Mouse (Mus musculus) liver, adult 2 months (tissue): Measurements from ENCODE around the gene Dock2. TPM values are rescaled to one million over a fixed set of nuclear protein-coding genes. Genes with fewer than 3 reads are reported as not detected.

ENCODE experiments used
- DNase-seq: peaks from one replicate; pipeline ENCODE4 v3.0.0-alpha.2; 2011; ENCODE audit warnings: low read depth, low spot score; ENCODE audit errors: extremely low read depth
- H3K27ac ChIP-seq: fragments of 200-500 bp; replicated peaks from 2 replicates; pipeline ENCODE4 v1.5.1; 2012; ENCODE audit warnings: low read depth, mild to moderate bottlenecking, control low read depth, inconsistent platforms, low read length; ENCODE audit not compliant: insufficient read depth
- H3K27me3 ChIP-seq: fragments of 200-500 bp; 2 replicates; pipeline ENCODE4 v1.6.1; 2012; ENCODE audit warnings: mild to moderate bottlenecking, moderate library complexity, low read length, inconsistent platforms; ENCODE audit not compliant: control insufficient read depth, insufficient read depth
- H3K36me3 ChIP-seq: fragments of 200-500 bp; 2 replicates; pipeline ENCODE4 v1.6.1; 2012; ENCODE audit warnings: low read length, inconsistent platforms; ENCODE audit not compliant: control insufficient read depth, insufficient read depth
- H3K4me1 ChIP-seq: fragments of 200-500 bp; 2 replicates; pipeline ENCODE4 v1.6.1; 2011; ENCODE audit warnings: low read length; ENCODE audit not compliant: control insufficient read depth, insufficient read depth
- H3K4me3 ChIP-seq: fragments of 200-500 bp; 2 replicates; pipeline ENCODE4 v1.5.1; 2011; ENCODE audit warnings: low read depth, mild to moderate bottlenecking, control low read depth, low read length, moderate library complexity; ENCODE audit not compliant: insufficient read depth
- H3K79me2 ChIP-seq: fragments of 200-500 bp; 2 replicates; pipeline ENCODE4 v1.6.1; 2012; ENCODE audit warnings: inconsistent platforms, mild to moderate bottlenecking, low read length, moderate library complexity; ENCODE audit not compliant: control insufficient read depth, insufficient read depth
- H3K9ac ChIP-seq: fragments of 200-500 bp; 2 replicates; pipeline ENCODE4 v1.6.1; 2012; ENCODE audit warnings: low read depth, mild to moderate bottlenecking, control low read depth, inconsistent platforms, low read length
- CTCF ChIP-seq: fragments of 200-500 bp; IDR thresholded peaks from 2 replicates; pipeline ENCODE4 v1.5.1; 2011; ENCODE audit warnings: low read depth, low read length, control low read depth
- POLR2A ChIP-seq: fragments of 200-500 bp; IDR thresholded peaks from 2 replicates; pipeline ENCODE4 v1.6.1; 2011; ENCODE audit warnings: low read length, control low read depth; ENCODE audit not compliant: insufficient read depth; ENCODE audit errors: extremely low read depth
- WGBS: fragments of 180-500 bp; shearing (Covaris S2); methylation state at CpG from one replicate; pipeline ENCODE4 v1.1.7; 2018; 5-methylcytosine and 5-hydroxymethylcytosine counted together
- polyA plus RNA-seq: library from polyadenylated mRNA; depleted of rRNA; stranded (reverse); fragments of >200 nt; gene quantifications from 2 replicates; pipeline ENCODE4 v1.2.3, GENCODE M21; 2012
- total RNA-seq: library from RNA; depleted of rRNA; stranded (reverse); fragments of >200 nt; gene quantifications from 2 replicates; pipeline ENCODE4 v1.2.3, GENCODE M21; 2014

Dock2 gene
- total and polyA plus RNA-seq, 2 experiments: 0.95 to 4.0 TPM

- no peak overlapping the region for H3K4me3 ChIP-seq
- WGBS: 88% methylated on average over 4 of the region's 4 CpGs
- DNase-seq: no peak
- no peaks in the 10 kb centered on the region for H3K27me3 ChIP-seq
- no peak overlapping the region for H3K9ac ChIP-seq
- H3K27ac ChIP-seq: no peak overlapping the region
- TF ChIP-seq POLR2A: no peak
- TF ChIP-seq CTCF: no peak
- no peaks in the 10 kb centered on the region for H3K36me3 ChIP-seq
- no peaks in the 10 kb centered on the region for H3K79me2 ChIP-seq
- no peaks in the 10 kb centered on the region for H3K4me1 ChIP-seq
Measured at GRCm38 (mm10) chr11:34494682-34495081, 289.0 kb downstream of the Dock2 start.

DNA sequence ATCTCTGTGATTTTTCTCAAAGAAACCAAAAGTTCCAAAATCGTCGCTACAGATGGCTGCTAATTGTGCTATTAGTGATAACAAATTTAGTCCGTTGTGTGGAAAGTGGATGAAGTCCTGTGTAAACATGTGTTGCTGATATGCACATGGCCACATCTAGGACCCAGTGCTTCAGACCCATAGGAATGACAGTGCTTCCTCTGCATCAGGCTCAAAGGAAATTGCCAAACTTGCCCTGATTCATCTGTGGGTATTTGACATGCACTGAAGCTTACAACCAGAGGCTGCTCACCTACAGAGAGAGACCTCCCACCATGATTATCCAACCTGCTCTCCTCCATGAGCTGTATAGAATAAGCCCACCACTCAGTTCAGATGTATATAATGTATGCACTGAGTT is 290.7 kb downstream of the Dock2 start:
- H3K4me3 ChIP-seq: no peak overlapping the region
- no peaks in the 10 kb centered on the region for H3K79me2 ChIP-seq
- H3K36me3 ChIP-seq: no peaks in the 10 kb centered on the region
- H3K27me3 ChIP-seq: no peaks in the 10 kb centered on the region
- 78% methylated on average over 3 of the region's 3 CpGs for WGBS
- no peak for DNase-seq
- TF ChIP-seq POLR2A: no peak
- TF ChIP-seq CTCF: no peak
- H3K27ac ChIP-seq: no peak overlapping the region
- H3K4me1 ChIP-seq: no peaks in the 10 kb centered on the region
- H3K9ac ChIP-seq: no peak overlapping the region

DNA sequence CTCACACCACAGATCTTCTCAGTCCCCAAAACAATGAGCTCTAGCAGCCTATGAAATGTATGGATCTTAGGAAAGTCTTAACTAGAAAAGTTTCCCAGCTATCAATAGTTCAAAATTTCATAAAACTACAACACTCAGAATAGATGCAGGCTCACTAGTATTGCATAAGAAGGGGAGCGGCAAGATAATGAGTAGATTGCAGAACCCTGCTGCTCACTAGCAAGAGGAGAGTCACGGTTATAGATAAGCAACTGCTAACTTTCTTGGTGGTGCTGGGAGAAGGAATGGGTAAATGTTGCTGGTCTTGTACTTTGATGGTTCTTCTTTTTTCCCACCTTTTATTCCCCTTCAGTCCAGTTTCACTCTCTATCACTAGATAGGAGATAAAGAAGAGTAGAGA is 291.5 kb downstream of the Dock2 start:
- Histone ChIP-seq H3K36me3 (no peaks in the 10 kb centered on the region), H3K27me3 (no peaks in the 10 kb centered on the region), H3K4me1 (no peaks in the 10 kb centered on the region), H3K9ac (no peak overlapping the region), H3K27ac (no peak overlapping the region), H3K79me2 (no peaks in the 10 kb centered on the region), H3K4me3 (no peak overlapping the region)
- no peak for DNase-seq
- TF ChIP-seq POLR2A (no peak), CTCF (no peak)
- 80% methylated on average over 2 of the region's 2 CpGs for WGBS

GRCm38 (mm10) chr11:34489548-34489947 is 294.1 kb downstream of the Dock2 start:
- TF ChIP-seq CTCF (no peak), POLR2A (no peak)
- Histone ChIP-seq H3K4me3 (no peak overlapping the region), H3K4me1 (no peaks in the 10 kb centered on the region), H3K36me3 (no peaks in the 10 kb centered on the region), H3K79me2 (no peaks in the 10 kb centered on the region), H3K9ac (no peak overlapping the region), H3K27ac (no peak overlapping the region), H3K27me3 (no peaks in the 10 kb centered on the region)
- no peak for DNase-seq
- 78% methylated on average over 6 of the region's 6 CpGs for WGBS

- 61% methylated on average over 5 of the region's 5 CpGs for WGBS
- no peak overlapping the region for H3K27ac ChIP-seq
- DNase-seq: no peak
- H3K36me3 ChIP-seq: no peaks in the 10 kb centered on the region
- no peaks in the 10 kb centered on the region for H3K4me1 ChIP-seq
- H3K79me2 ChIP-seq: no peaks in the 10 kb centered on the region
- H3K4me3 ChIP-seq: no peak overlapping the region
- no peaks in the 10 kb centered on the region for H3K27me3 ChIP-seq
- no peak for TF ChIP-seq POLR2A
- no peak overlapping the region for H3K9ac ChIP-seq
Measured at GRCm38 (mm10) chr11:34479301-34479700, 304.4 kb downstream of the Dock2 start.

DNA sequence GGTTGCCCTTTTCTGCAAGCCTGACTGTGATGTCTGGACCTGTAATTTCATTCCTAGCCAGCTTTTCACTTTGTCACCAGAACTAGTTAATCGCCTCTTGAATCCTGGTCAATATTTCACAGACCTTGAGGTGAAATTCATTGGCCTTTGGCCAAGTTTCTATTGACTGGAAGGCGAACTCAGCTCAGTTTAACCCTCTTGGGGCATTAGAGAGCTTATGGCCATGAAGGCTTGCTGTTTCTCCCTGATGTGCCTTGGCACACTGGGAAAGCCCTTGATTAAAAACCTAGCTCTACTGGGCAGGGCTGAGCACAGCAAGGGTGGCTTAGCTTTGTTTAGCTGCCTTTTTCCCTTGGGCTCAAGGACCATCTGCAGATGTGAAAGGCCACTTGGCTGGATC is 313.9 kb downstream of the Dock2 start:
- no peaks in the 10 kb centered on the region for H3K27me3 ChIP-seq
- no peaks in the 10 kb centered on the region for H3K79me2 ChIP-seq
- no peak overlapping the region for H3K4me3 ChIP-seq
- 29% methylated on average over 2 of the region's 2 CpGs for WGBS
- TF ChIP-seq POLR2A: no peak
- TF ChIP-seq CTCF: no peak
- H3K4me1 ChIP-seq: no peaks in the 10 kb centered on the region
- no peak for DNase-seq
- no peaks in the 10 kb centered on the region for H3K36me3 ChIP-seq
- H3K27ac ChIP-seq: no peak overlapping the region
- H3K9ac ChIP-seq: no peak overlapping the region

- no peak overlapping the region for H3K9ac ChIP-seq
- TF ChIP-seq POLR2A (no peak), CTCF (no peak)
- no peaks in the 10 kb centered on the region for H3K79me2 ChIP-seq
- no peak for DNase-seq
- 78% methylated on average over 3 of the region's 3 CpGs for WGBS
- H3K36me3 ChIP-seq: no peaks in the 10 kb centered on the region
- H3K27me3 ChIP-seq: no peaks in the 10 kb centered on the region
- no peak overlapping the region for H3K27ac ChIP-seq
- no peaks in the 10 kb centered on the region for H3K4me1 ChIP-seq
- no peak overlapping the region for H3K4me3 ChIP-seq
Measured at GRCm38 (mm10) chr11:34468571-34468970, 315.1 kb downstream of the Dock2 start.
